Mouse (Mus musculus): ENCODE data around the gene Olfr613. TPM values are rescaled to one million over a fixed set of nuclear protein-coding genes. Genes with fewer than 3 reads are reported as not detected.
"Not testable (repeated sequence)": the region's sequence is repeated elsewhere in the genome, so short reads cannot be mapped to it uniquely, and the experiment has no call there.

Olfr613 gene
- polyA plus RNA-seq (2014; fragmentation: Nextera tagmentation; extraction: Ambion mirVana), result not detected in 2 replicates

DNA sequence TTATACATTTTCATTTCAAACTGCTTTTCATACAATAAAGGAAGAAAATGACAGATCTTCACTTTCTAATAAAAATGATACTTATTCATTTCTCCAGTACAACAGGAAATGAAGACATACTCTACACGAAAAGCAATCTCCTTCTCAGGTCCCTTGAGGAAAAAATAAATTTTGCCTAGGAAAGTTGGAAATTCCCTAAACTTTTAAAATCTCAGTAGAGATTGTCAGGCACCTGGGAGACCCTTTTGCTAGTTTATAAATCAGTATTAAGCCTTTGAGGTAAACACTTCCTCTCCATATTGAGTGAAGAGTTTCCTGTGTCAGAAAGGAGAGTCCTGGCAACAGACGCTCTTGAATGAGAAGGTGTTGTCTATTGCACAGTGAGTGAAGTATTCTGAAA, at the start of gene Olfr613:
Gene Olfr613, plus strand, starts transcription at position 301 of the 400 bp plus-strand sequence.
- Histone ChIP-seq H3K9me3 (ENCODE audit: control insufficient read depth, low read length) (0 out of 2 replicates have a peak, but pooled peaks cover 3% of the 10 kb centered on the region), H3K4me3 (replicated peaks; ENCODE audit: low read length) (no peak within 1 kb of the TSS), H3K4me1 (replicated peaks; ENCODE audit: control insufficient read depth, insufficient read depth, low read length) (no peaks in the 10 kb centered on the region), H3K4me2 (replicated peaks) (no peak within 1 kb of the TSS), H3K9ac (no peak within 1 kb of the TSS), H3K36me3 (replicated peaks; ENCODE audit: control insufficient read depth, insufficient read depth) (no peaks in the 10 kb centered on the region), H3K27me3 (ENCODE audit: control insufficient read depth, insufficient read depth, low read length) (no peaks in the 10 kb centered on the region), H3K27ac (no peak within 1 kb of the TSS)
- 79% methylated on average over 2 of the region's 2 CpGs for WGBS
- DNase-seq (ENCODE audit: low spot score) (no peak), ATAC-seq (ENCODE audit: low FRiP score) (no peak)

DNA sequence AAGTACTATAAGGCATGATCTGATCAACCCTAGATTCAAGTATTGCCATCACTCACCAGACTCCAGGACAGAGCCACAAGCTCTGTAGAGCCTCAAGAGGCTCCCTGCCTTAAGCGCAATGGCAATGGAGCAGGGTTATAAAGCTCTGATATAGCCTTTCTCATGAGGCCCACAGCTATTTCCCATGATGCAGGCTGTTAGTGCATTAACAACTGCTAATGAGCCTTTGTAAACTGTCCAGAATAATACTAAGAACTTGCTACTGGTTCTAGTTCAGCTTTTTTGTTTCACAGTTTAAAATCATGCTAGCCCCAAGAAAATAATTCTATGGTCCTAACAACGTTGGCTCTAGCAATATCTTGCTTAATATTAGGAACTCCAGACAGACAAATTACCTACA, 35.9 kb upstream of the Olfr613 start, which contains the start of gene Olfr610:
Gene Olfr610, minus strand, starts transcription at position 101 of the 400 bp plus-strand sequence.
- no peak within 1 kb of the TSS for H3K9ac ChIP-seq

DNA sequence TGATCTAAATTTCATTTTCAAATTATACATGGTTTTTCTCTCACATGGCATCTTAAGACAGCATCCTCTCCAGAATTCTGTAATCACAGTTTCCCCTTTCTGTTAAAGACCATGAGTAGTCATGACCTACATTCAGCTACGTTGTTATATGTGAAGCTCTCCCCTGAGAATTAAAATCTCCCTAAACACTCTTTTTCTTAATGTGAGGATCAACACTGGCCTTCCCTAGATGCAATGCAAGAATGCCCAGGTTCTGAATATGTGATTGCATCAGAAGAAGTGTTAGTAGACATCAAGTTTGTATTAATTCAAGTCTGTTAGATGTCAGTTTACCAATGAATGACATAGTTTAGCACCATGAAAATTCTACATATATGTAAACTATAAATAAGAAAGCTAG, 27.1 kb upstream of the Olfr613 start, which contains the start of gene Olfr611:
Gene Olfr611, minus strand, starts transcription at position 101 of the 400 bp plus-strand sequence.
- not testable (repeated sequence) for H3K9me3 ChIP-seq (ENCODE audit: control insufficient read depth, low read length); H3K27me3 ChIP-seq (ENCODE audit: control insufficient read depth, insufficient read depth, low read length); DNase-seq (ENCODE audit: low spot score); H3K36me3 ChIP-seq (replicated peaks; ENCODE audit: control insufficient read depth, insufficient read depth); H3K9ac ChIP-seq; H3K4me3 ChIP-seq (replicated peaks; ENCODE audit: low read length); ATAC-seq (ENCODE audit: low FRiP score); H3K4me2 ChIP-seq (replicated peaks); H3K4me1 ChIP-seq (replicated peaks; ENCODE audit: control insufficient read depth, insufficient read depth, low read length); H3K27ac ChIP-seq
- WGBS, result 63% methylated on average over 1 of the region's 1 CpGs

More for the DNA sequence above, 35.9 kb upstream of the Olfr613 start, which contains the start of gene Olfr610:
- Histone ChIP-seq H3K36me3 (replicated peaks; ENCODE audit: control insufficient read depth, insufficient read depth) (no peaks in the 10 kb centered on the region), H3K4me1 (replicated peaks; ENCODE audit: control insufficient read depth, insufficient read depth, low read length) (no peaks in the 10 kb centered on the region), H3K9me3 (ENCODE audit: control insufficient read depth, low read length) (no peaks in the 10 kb centered on the region), H3K27ac (no peak within 1 kb of the TSS), H3K4me2 (replicated peaks) (no peak within 1 kb of the TSS), H3K4me3 (replicated peaks; ENCODE audit: low read length) (no peak within 1 kb of the TSS), H3K27me3 (ENCODE audit: control insufficient read depth, insufficient read depth, low read length) (no peaks in the 10 kb centered on the region)
- DNase-seq (ENCODE audit: low spot score) (no peak), ATAC-seq (ENCODE audit: low FRiP score) (no peak)
- 90% methylated on average over 2 of the region's 2 CpGs for WGBS

DNA sequence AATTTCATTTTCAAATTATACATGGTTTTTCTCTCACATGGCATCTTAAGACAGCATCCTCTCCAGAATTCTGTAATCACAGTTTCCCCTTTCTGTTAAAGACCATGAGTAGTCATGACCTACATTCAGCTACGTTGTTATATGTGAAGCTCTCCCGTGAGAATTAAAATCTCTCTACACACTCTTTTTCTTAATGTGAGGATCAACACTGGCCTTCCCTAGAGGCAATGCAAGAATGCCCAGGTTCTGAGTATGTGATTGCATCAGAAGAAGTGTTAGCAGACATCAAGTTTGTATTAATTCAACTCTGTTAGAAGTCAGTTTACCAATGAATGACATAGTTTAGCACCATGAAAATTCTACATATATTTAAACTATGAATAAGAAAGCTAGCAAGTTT, 5.3 kb upstream of the Olfr613 start, which contains the start of gene Olfr612:
Gene Olfr612, minus strand, starts transcription at position 101 of the 400 bp plus-strand sequence.
- H3K4me1 ChIP-seq (replicated peaks; ENCODE audit: control insufficient read depth, insufficient read depth, low read length); H3K27me3 ChIP-seq (ENCODE audit: control insufficient read depth, insufficient read depth, low read length); H3K36me3 ChIP-seq (replicated peaks; ENCODE audit: control insufficient read depth, insufficient read depth); H3K9me3 ChIP-seq (ENCODE audit: control insufficient read depth, low read length); DNase-seq (ENCODE audit: low spot score); H3K4me2 ChIP-seq (replicated peaks); H3K27ac ChIP-seq; ATAC-seq (ENCODE audit: low FRiP score); H3K4me3 ChIP-seq (replicated peaks; ENCODE audit: low read length); H3K9ac ChIP-seq: not testable (repeated sequence)
- WGBS, result 96% methylated on average over 2 of the region's 2 CpGs

- no peak within 1 kb of the TSS for H3K27ac ChIP-seq
- no peak within 1 kb of the TSS for H3K9ac ChIP-seq
- no peaks in the 10 kb centered on the region for H3K36me3 ChIP-seq (replicated peaks; ENCODE audit: control insufficient read depth, insufficient read depth)
- H3K27me3 ChIP-seq (ENCODE audit: control insufficient read depth, insufficient read depth, low read length), result no peaks in the 10 kb centered on the region
- H3K4me1 ChIP-seq (replicated peaks; ENCODE audit: control insufficient read depth, insufficient read depth, low read length), result no peaks in the 10 kb centered on the region
- WGBS, result 84% methylated on average over 2 of the region's 2 CpGs
- ATAC-seq (ENCODE audit: low FRiP score), result no peak
- H3K9me3 ChIP-seq (ENCODE audit: control insufficient read depth, low read length), result no peaks in the 10 kb centered on the region
- DNase-seq (ENCODE audit: low spot score), result no peak
- no peak within 1 kb of the TSS for H3K4me2 ChIP-seq (replicated peaks)
- H3K4me3 ChIP-seq (replicated peaks; ENCODE audit: low read length), result no peak within 1 kb of the TSS
Observed at GRCm38 (mm10) chr7:103555779-103556178, 7.9 kb downstream of the Olfr613 start, which contains the start of gene Olfr615. Gene Olfr615, plus strand, starts transcription at chr7:103556079.

- H3K27me3 ChIP-seq (ENCODE audit: control insufficient read depth, insufficient read depth, low read length), result no peaks in the 10 kb centered on the region
- H3K4me3 ChIP-seq (replicated peaks; ENCODE audit: low read length), result no peak within 1 kb of the TSS
- H3K4me2 ChIP-seq (replicated peaks), result no peak within 1 kb of the TSS
- no peak for ATAC-seq (ENCODE audit: low FRiP score)
- H3K4me1 ChIP-seq (replicated peaks; ENCODE audit: control insufficient read depth, insufficient read depth, low read length), result no peaks in the 10 kb centered on the region
- WGBS, result 76% methylated on average over 3 of the region's 3 CpGs
- no peak within 1 kb of the TSS for H3K9ac ChIP-seq
- no peaks in the 10 kb centered on the region for H3K9me3 ChIP-seq (ENCODE audit: control insufficient read depth, low read length)
- no peak within 1 kb of the TSS for H3K27ac ChIP-seq
- no peaks in the 10 kb centered on the region for H3K36me3 ChIP-seq (replicated peaks; ENCODE audit: control insufficient read depth, insufficient read depth)
- DNase-seq (ENCODE audit: low spot score), result no peak
Observed at GRCm38 (mm10) chr7:103569043-103569442, 21.2 kb downstream of the Olfr613 start, which contains the start of gene Olfr616. Gene Olfr616, minus strand, starts transcription at chr7:103569143.

GRCm38 (mm10) chr7:103572761-103573160, 24.9 kb downstream of the Olfr613 start, which contains the start of gene Olfr617:
Gene Olfr617, plus strand, starts transcription at chr7:103573061.
- Histone ChIP-seq H3K4me2 (replicated peaks) (no peak within 1 kb of the TSS), H3K4me3 (replicated peaks; ENCODE audit: low read length) (no peak within 1 kb of the TSS), H3K9ac (no peak within 1 kb of the TSS), H3K4me1 (replicated peaks; ENCODE audit: control insufficient read depth, insufficient read depth, low read length) (no peaks in the 10 kb centered on the region), H3K36me3 (replicated peaks; ENCODE audit: control insufficient read depth, insufficient read depth) (no peaks in the 10 kb centered on the region), H3K27me3 (ENCODE audit: control insufficient read depth, insufficient read depth, low read length) (no peaks in the 10 kb centered on the region), H3K27ac (no peak within 1 kb of the TSS), H3K9me3 (ENCODE audit: control insufficient read depth, low read length) (no peaks in the 10 kb centered on the region)
- no peak for ATAC-seq (ENCODE audit: low FRiP score)
- no peak for DNase-seq (ENCODE audit: low spot score)
- 81% methylated on average over 1 of the region's 1 CpGs for WGBS

- H3K36me3 ChIP-seq (replicated peaks; ENCODE audit: control insufficient read depth, insufficient read depth), result no peaks in the 10 kb centered on the region
- H3K27me3 ChIP-seq (ENCODE audit: control insufficient read depth, insufficient read depth, low read length), result no peaks in the 10 kb centered on the region
- H3K4me3 ChIP-seq (replicated peaks; ENCODE audit: low read length), result no peak within 1 kb of the TSS
- no peaks in the 10 kb centered on the region for H3K9me3 ChIP-seq (ENCODE audit: control insufficient read depth, low read length)
- no peak within 1 kb of the TSS for H3K27ac ChIP-seq
- ATAC-seq (ENCODE audit: low FRiP score) (no peak), DNase-seq (ENCODE audit: low spot score) (no peak)
- WGBS, result 70% methylated on average over 2 of the region's 2 CpGs
- H3K4me1 ChIP-seq (replicated peaks; ENCODE audit: control insufficient read depth, insufficient read depth, low read length), result no peaks in the 10 kb centered on the region
- H3K4me2 ChIP-seq (replicated peaks), result no peak within 1 kb of the TSS
- no peak within 1 kb of the TSS for H3K9ac ChIP-seq
Observed at GRCm38 (mm10) chr7:103589803-103590202, 41.9 kb downstream of the Olfr613 start, which contains the start of gene Olfr618. Gene Olfr618, plus strand, starts transcription at chr7:103590103.

DNA sequence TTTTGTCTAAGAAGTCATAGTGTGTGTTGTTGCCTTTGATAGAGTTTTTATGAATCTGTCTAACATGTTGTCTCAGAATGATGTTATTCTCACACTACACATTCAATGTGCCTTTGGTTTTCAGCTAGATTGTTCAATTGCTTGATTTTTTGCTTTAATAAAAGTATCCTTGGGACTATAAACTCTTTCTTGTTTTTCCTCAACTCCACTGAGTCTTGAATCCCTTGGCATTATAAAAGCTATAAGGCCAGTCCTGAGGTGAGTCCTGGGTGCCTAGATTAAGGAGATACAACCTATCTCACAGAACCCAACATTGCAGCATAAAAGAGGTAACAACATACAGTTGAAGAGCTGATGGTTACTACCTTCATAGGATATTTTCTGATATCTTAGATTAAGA, 52.4 kb downstream of the Olfr613 start, which contains the start of gene Olfr619:
Gene Olfr619, plus strand, starts transcription at position 301 of the 400 bp plus-strand sequence.
- H3K36me3 ChIP-seq (replicated peaks; ENCODE audit: control insufficient read depth, insufficient read depth), result no peaks in the 10 kb centered on the region
- ATAC-seq (ENCODE audit: low FRiP score), result no peak
- H3K4me2 ChIP-seq (replicated peaks), result no peak within 1 kb of the TSS

More for the DNA sequence above, 52.4 kb downstream of the Olfr613 start, which contains the start of gene Olfr619:
- no peak within 1 kb of the TSS for H3K27ac ChIP-seq
- no peaks in the 10 kb centered on the region for H3K4me1 ChIP-seq (replicated peaks; ENCODE audit: control insufficient read depth, insufficient read depth, low read length)
- H3K9ac ChIP-seq, result no peak within 1 kb of the TSS
- H3K9me3 ChIP-seq (ENCODE audit: control insufficient read depth, low read length), result no peaks in the 10 kb centered on the region
- H3K27me3 ChIP-seq (ENCODE audit: control insufficient read depth, insufficient read depth, low read length), result no peaks in the 10 kb centered on the region
- DNase-seq (ENCODE audit: low spot score), result no peak
- no peak within 1 kb of the TSS for H3K4me3 ChIP-seq (replicated peaks; ENCODE audit: low read length)

Measured in hindbrain, embryonic 14.5 days (tissue).